Mouse (Mus musculus) neural tube, embryonic 15.5 days (tissue): ENCODE measurements around the gene Xkrx. TPM values are rescaled to one million over a fixed set of nuclear protein-coding genes. Genes with fewer than 3 reads are reported as not detected.

ENCODE experiments used
- ATAC-seq: fragments of 200-750 bp; cut with Nextera tagmentation; 2 replicates; pipeline ENCODE4 v1.8.0; 2017; ENCODE audit warnings: mild to moderate bottlenecking, moderate TSS enrichment, moderate library complexity; ENCODE audit not compliant: low FRiP score
- H3K27ac ChIP-seq: fragments of 300-500 bp; sonication (generic); replicated peaks from 2 replicates; pipeline ENCODE4 v1.5.1; 2015; ENCODE audit warnings: mild to moderate bottlenecking, inconsistent platforms
- H3K27me3 ChIP-seq: fragments of 300-500 bp; sonication (generic); replicated peaks from 2 replicates; pipeline ENCODE4 v1.6.1; 2015; ENCODE audit warnings: inconsistent platforms
- H3K36me3 ChIP-seq: fragments of 300-500 bp; sonication (generic); 2 replicates; pipeline ENCODE4 v1.6.1; 2015; ENCODE audit warnings: inconsistent platforms
- H3K4me1 ChIP-seq: fragments of 300-500 bp; sonication (generic); 2 replicates; pipeline ENCODE4 v1.6.1; 2015; ENCODE audit warnings: inconsistent platforms
- H3K4me2 ChIP-seq: fragments of 300-500 bp; sonication (generic); 2 replicates; pipeline ENCODE4 v1.6.1; 2015; ENCODE audit warnings: inconsistent platforms, mild to moderate bottlenecking, moderate library complexity
- H3K4me3 ChIP-seq: fragments of 300-500 bp; sonication (generic); replicated peaks from 2 replicates; pipeline ENCODE4 v1.5.1; 2015; ENCODE audit warnings: mild to moderate bottlenecking, inconsistent platforms
- H3K9ac ChIP-seq: fragments of 300-500 bp; sonication (generic); replicated peaks from 2 replicates; pipeline ENCODE4 v1.6.1; 2015; ENCODE audit warnings: mild to moderate bottlenecking, inconsistent platforms
- H3K9me3 ChIP-seq: fragments of 300-500 bp; sonication (generic); replicated peaks from 2 replicates; pipeline ENCODE4 v1.6.1; 2016; ENCODE audit warnings: inconsistent platforms
- WGBS: fragments of 180-500 bp; shearing (Covaris S2); methylation state at CpG from one replicate; pipeline ENCODE4 v1.1.7; 2015; ENCODE audit warnings: mixed read lengths; 5-methylcytosine and 5-hydroxymethylcytosine counted together
- polyA plus RNA-seq: library from polyadenylated mRNA; unstranded; fragments of >200 nt; fragmentation: Nextera tagmentation; extraction: Ambion mirVana; gene quantifications from 2 replicates; pipeline ENCODE4 v1.2.1, GENCODE M21; 2015

The Xkrx gene
- polyA plus RNA-seq, 1 experiment from 2014 or later, result 1.2 TPM

GRCm38 (mm10) chrX:134140024-134140423 is 21.9 kb downstream of the Xkrx start:
- no peak for ATAC-seq

DNA sequence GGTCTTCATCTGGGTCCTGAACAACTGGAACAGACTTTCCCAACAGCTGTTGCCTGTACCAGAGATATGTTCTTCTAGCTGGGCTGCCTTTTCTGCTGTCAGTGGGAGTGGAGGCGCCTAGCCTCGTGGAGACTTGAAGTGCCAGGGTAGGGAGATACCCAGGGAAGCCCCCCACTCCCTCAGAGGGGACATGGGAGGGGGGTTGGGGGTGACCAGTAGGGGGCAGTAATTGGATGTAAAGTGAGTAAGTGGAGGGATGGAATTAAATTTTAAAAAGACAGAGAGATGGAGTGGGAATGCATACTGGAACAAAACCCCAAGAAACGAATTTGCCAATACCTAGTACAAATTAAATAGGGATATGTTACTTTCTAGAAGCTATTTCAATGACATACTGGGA is 28.1 kb downstream of the Xkrx start:
- no peak for ATAC-seq
- no peak overlapping the region for H3K4me3 ChIP-seq
- no peaks in the 10 kb centered on the region for H3K36me3 ChIP-seq
- H3K27me3 ChIP-seq, result 0 out of 2 replicates have a peak, but pooled peaks cover 4% of the 10 kb centered on the region
- H3K9me3 ChIP-seq, result no peaks in the 10 kb centered on the region
- H3K27ac ChIP-seq, result no peak overlapping the region
- no peak overlapping the region for H3K4me2 ChIP-seq
- H3K9ac ChIP-seq, result no peak overlapping the region
- no peaks in the 10 kb centered on the region for H3K4me1 ChIP-seq
- WGBS, result 53% methylated on average over 3 of the region's 3 CpGs

More at GRCm38 (mm10) chrX:134140024-134140423, 21.9 kb downstream of the Xkrx start:
- Histone ChIP-seq H3K27me3 (no peaks in the 10 kb centered on the region), H3K4me3 (no peak overlapping the region), H3K4me1 (no peaks in the 10 kb centered on the region), H3K36me3 (no peaks in the 10 kb centered on the region), H3K9ac (no peak overlapping the region), H3K27ac (no peak overlapping the region), H3K4me2 (no peak overlapping the region), H3K9me3 (no peaks in the 10 kb centered on the region)
- 73% methylated on average over 6 of the region's 6 CpGs for WGBS

GRCm38 (mm10) chrX:134132295-134132694 is 29.6 kb downstream of the Xkrx start:
- Histone ChIP-seq H3K4me2 (no peak overlapping the region), H3K36me3 (no peaks in the 10 kb centered on the region), H3K4me1 (no peaks in the 10 kb centered on the region), H3K27ac (no peak overlapping the region), H3K9ac (no peak overlapping the region), H3K9me3 (no peaks in the 10 kb centered on the region), H3K4me3 (no peak overlapping the region), H3K27me3 (0 out of 2 replicates have a peak, but pooled peaks cover 8% of the 10 kb centered on the region)
- 32% methylated on average over 5 of the region's 5 CpGs for WGBS
- no peak for ATAC-seq

- H3K9ac ChIP-seq, result no peak overlapping the region
These were observed 33.3 kb downstream of the Xkrx start for GRCm38 (mm10) chrX:134128549-134128948.

DNA sequence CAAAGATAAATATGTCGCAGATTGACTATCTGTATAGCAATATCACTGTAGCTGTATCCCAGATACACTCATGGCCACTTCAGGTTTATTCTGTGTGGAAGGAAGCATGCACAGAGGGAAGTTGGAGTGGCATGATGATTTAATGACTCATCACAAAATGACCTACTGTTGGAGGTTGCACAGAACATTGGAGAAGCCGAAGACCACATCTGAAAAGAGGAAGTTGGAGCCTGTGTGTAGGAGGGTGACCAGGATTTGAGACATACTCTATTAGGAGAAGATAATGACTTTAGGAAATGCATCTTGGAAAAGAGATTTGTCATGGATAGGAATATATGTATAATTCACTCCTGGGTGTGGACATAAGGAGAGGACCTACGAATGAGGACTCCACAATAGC is 45.5 kb downstream of the Xkrx start:
- H3K27me3 ChIP-seq, result 0 out of 2 replicates have a peak, but pooled peaks cover 4% of the 10 kb centered on the region
- no peaks in the 10 kb centered on the region for H3K4me1 ChIP-seq
- ATAC-seq, result no peak
- H3K9ac ChIP-seq, result no peak overlapping the region
- H3K36me3 ChIP-seq, result no peaks in the 10 kb centered on the region
- no peaks in the 10 kb centered on the region for H3K9me3 ChIP-seq
- H3K4me3 ChIP-seq, result no peak overlapping the region
- no peak overlapping the region for H3K27ac ChIP-seq
- WGBS, result 70% methylated on average over 3 of the region's 3 CpGs
- no peak overlapping the region for H3K4me2 ChIP-seq

More at GRCm38 (mm10) chrX:134128549-134128948, 33.3 kb downstream of the Xkrx start:
- ATAC-seq, result no peak
- WGBS, result 83% methylated on average over 3 of the region's 3 CpGs
- H3K27ac ChIP-seq, result no peak overlapping the region
- no peaks in the 10 kb centered on the region for H3K36me3 ChIP-seq
- H3K9me3 ChIP-seq, result no peaks in the 10 kb centered on the region
- no peaks in the 10 kb centered on the region for H3K4me1 ChIP-seq
- H3K4me3 ChIP-seq, result no peak overlapping the region
- peaks cover 13% of the 10 kb centered on the region; the same call in 1 of the 2 replicates for H3K27me3 ChIP-seq
- no peak overlapping the region for H3K4me2 ChIP-seq

- H3K36me3 ChIP-seq, result no peaks in the 10 kb centered on the region
- H3K4me1 ChIP-seq, result no peaks in the 10 kb centered on the region
- H3K4me2 ChIP-seq, result no peak overlapping the region
- ATAC-seq, result no peak
- H3K27me3 ChIP-seq, result 0 out of 2 replicates have a peak, but pooled peaks cover 4% of the 10 kb centered on the region
- WGBS, result 93% methylated on average over 3 of the region's 3 CpGs
- no peak overlapping the region for H3K4me3 ChIP-seq
- no peak overlapping the region for H3K9ac ChIP-seq
- no peaks in the 10 kb centered on the region for H3K9me3 ChIP-seq
- H3K27ac ChIP-seq, result no peak overlapping the region
These were observed 50.1 kb downstream of the Xkrx start for GRCm38 (mm10) chrX:134111767-134112166.

- Histone ChIP-seq H3K4me1 (no peaks in the 10 kb centered on the region), H3K9me3 (no peaks in the 10 kb centered on the region), H3K4me2 (no peak overlapping the region), H3K9ac (no peak overlapping the region), H3K27me3 (no peaks in the 10 kb centered on the region; the same call in 1 of the 2 replicates), H3K36me3 (no peaks in the 10 kb centered on the region), H3K27ac (no peak overlapping the region), H3K4me3 (no peak overlapping the region)
- 83% methylated on average over 2 of the region's 2 CpGs for WGBS
- ATAC-seq, result no peak
These were observed 59.2 kb downstream of the Xkrx start for GRCm38 (mm10) chrX:134102641-134103040.

Other genes starting within 250 kb of the Xkrx start
- gene Sytl4, start 180.3 kb downstream of the Xkrx start, polyA plus RNA-seq, result 1.0 and 1.1 TPM in 2 replicates
- gene Cstf2, start 102.9 kb downstream of the Xkrx start, polyA plus RNA-seq, result 67.0 and 68.9 TPM in 2 replicates
- gene Arl13a, start 25.4 kb upstream of the Xkrx start, polyA plus RNA-seq, result not detected in 2 replicates
- 0.26 and 0.32 TPM in 2 replicates for gene Nox1, start 59.9 kb upstream of the Xkrx start, polyA plus RNA-seq
- gene Trmt2b, start 114.9 kb upstream of the Xkrx start, polyA plus RNA-seq, result 7.1 and 10.6 TPM in 2 replicates
- 104 and 132 TPM in 2 replicates for gene Tmem35a, start 133.1 kb upstream of the Xkrx start, polyA plus RNA-seq
- 5.9 and 11.3 TPM in 2 replicates for gene Cenpi, start 146.0 kb upstream of the Xkrx start, polyA plus RNA-seq
- gene Drp2, start 242.5 kb upstream of the Xkrx start, polyA plus RNA-seq, result 16.5 and 18.7 TPM in 2 replicates